Mouse (Mus musculus): ENCODE measurements around the gene 2610318N02Rik. TPM values are rescaled to one million over a fixed set of nuclear protein-coding genes. Genes with fewer than 3 reads are reported as not detected.

Gene 2610318N02Rik
- polyA plus RNA-seq, 1 experiment from 2014 or later = 54.8 TPM

- H3K27ac ChIP-seq = peak within 1 kb of the TSS; percentile 90
- H3K36me3 ChIP-seq = peaks cover 6% of the 10 kb centered on the region
- H3K4me1 ChIP-seq = peaks cover 14% of the 10 kb centered on the region
- peak within 1 kb of the TSS; percentile 78 for H3K4me3 ChIP-seq
- peak within 1 kb of the TSS; percentile 87 for H3K9ac ChIP-seq
- no peaks in the 10 kb centered on the region for H3K27me3 ChIP-seq
- no peaks in the 10 kb centered on the region for H3K9me3 ChIP-seq
- WGBS = under 1% methylated on average over 75 of the region's 76 CpGs
- H3K4me2 ChIP-seq = peak within 1 kb of the TSS; percentile 75
- ATAC-seq (ENCODE audit: insufficient number of reproducible peaks, insufficient read depth, low FRiP score, low TSS enrichment, low read depth) = peak; percentile 91
Observed at GRCm38 (mm10) chr16:17069511-17070443, 55.2 kb downstream of the 2610318N02Rik start, which contains the start of gene Ypel1. TSS of gene Ypel1 (plus strand) at chr16:17069696.

- H3K36me3 ChIP-seq = no peaks in the 10 kb centered on the region
- H3K9ac ChIP-seq = no peak overlapping the region
- H3K27ac ChIP-seq = no peak overlapping the region
- H3K27me3 ChIP-seq = no peaks in the 10 kb centered on the region
- H3K4me2 ChIP-seq = no peak overlapping the region
- no peaks in the 10 kb centered on the region for H3K9me3 ChIP-seq
- 90% methylated on average over 2 of the region's 2 CpGs for WGBS
- no peak overlapping the region for H3K4me3 ChIP-seq
- peaks cover 14% of the 10 kb centered on the region for H3K4me1 ChIP-seq
- ATAC-seq (ENCODE audit: insufficient number of reproducible peaks, insufficient read depth, low FRiP score, low TSS enrichment, low read depth) = no peak
Observed at GRCm38 (mm10) chr16:17067552-17067951, 57.4 kb downstream of the 2610318N02Rik start.

MicroRNAs within 50 kb of the gene (microRNA counts, 519-probe panel; counts per million panel counts)
- 4,569 counts per million, percentile 92 among the panel's probes with 10 or more counts for microRNA mmu-miR-130b
- microRNA mmu-miR-301b = 2,908 counts per million, percentile 68 among the panel's probes with 10 or more counts

Small RNAs within 50 kb of the gene (microRNA-seq; reads per million reads assigned to microRNA genes)
- gene Mir130b = 7,784 reads per million, percentile 94 among the genes with 10 or more reads in this experiment
- gene Mir301b = 104 reads per million, percentile 54 among the genes with 10 or more reads in this experiment

Other genes starting within 250 kb of the 2610318N02Rik start
- gene Ppm1f, start 228.7 kb downstream of the 2610318N02Rik start, polyA plus RNA-seq (2015; fragmentation: Nextera tagmentation; extraction: Ambion mirVana) = 27.7 and 29.3 TPM in 2 replicates
- gene Mapk1, start 141.8 kb downstream of the 2610318N02Rik start, polyA plus RNA-seq (2015; fragmentation: Nextera tagmentation; extraction: Ambion mirVana) = 136 and 149 TPM in 2 replicates
- 56.7 and 66.3 TPM in 2 replicates for gene Ypel1, start 55.5 kb downstream of the 2610318N02Rik start, polyA plus RNA-seq (2015; fragmentation: Nextera tagmentation; extraction: Ambion mirVana)
- 159 and 161 TPM in 2 replicates for gene Ppil2, start 13.9 kb downstream of the 2610318N02Rik start, polyA plus RNA-seq (2015; fragmentation: Nextera tagmentation; extraction: Ambion mirVana)
- 60.1 and 65.3 TPM in 2 replicates for gene Sdf2l1, start 7.2 kb upstream of the 2610318N02Rik start, polyA plus RNA-seq (2015; fragmentation: Nextera tagmentation; extraction: Ambion mirVana)
- gene Ydjc, start 19.5 kb upstream of the 2610318N02Rik start, polyA plus RNA-seq (2015; fragmentation: Nextera tagmentation; extraction: Ambion mirVana) = 9.3 and 10.9 TPM in 2 replicates
- gene Ccdc116, start 22.1 kb upstream of the 2610318N02Rik start, polyA plus RNA-seq (2015; fragmentation: Nextera tagmentation; extraction: Ambion mirVana) = 0.62 and 0.98 TPM in 2 replicates
- gene Ube2l3, start 77.5 kb upstream of the 2610318N02Rik start, polyA plus RNA-seq (2015; fragmentation: Nextera tagmentation; extraction: Ambion mirVana) = 348 TPM in 2 replicates
- 0.35 and 0.43 TPM in 2 replicates for gene Rimbp3, start 83.4 kb upstream of the 2610318N02Rik start, polyA plus RNA-seq (2015; fragmentation: Nextera tagmentation; extraction: Ambion mirVana)
- gene Hic2, start 108.4 kb upstream of the 2610318N02Rik start, polyA plus RNA-seq (2015; fragmentation: Nextera tagmentation; extraction: Ambion mirVana) = 6.3 and 7.1 TPM in 2 replicates
- 12.7 and 13.6 TPM in 2 replicates for gene Tmem191c, start 150.9 kb upstream of the 2610318N02Rik start, polyA plus RNA-seq (2015; fragmentation: Nextera tagmentation; extraction: Ambion mirVana)
- gene Serpind1, start 206.2 kb upstream of the 2610318N02Rik start, polyA plus RNA-seq (2015; fragmentation: Nextera tagmentation; extraction: Ambion mirVana) = 0.45 and 2.2 TPM in 2 replicates

Data from embryonic facial prominence, embryonic 13.5 days (tissue).